Comparison of ENCODE assay signal across 18 mouse cellular contexts in genomic region chr1:128789567-128790335, GRCm38 (mm10).
A peak's percentile ranks its signal among the peaks of the same experiment; 100 is the strongest.
DNase-seq lines count a peak whose midpoint lies in the region; ATAC-seq lines count a peak whose summit lies in the region.
"Had no signal": no experiment of that assay in that cellular context is flagged by ENCODE, and none has a peak within 500 bp of the region (broad histone marks: within the 10 kb centered on the region; RNA-seq: fewer than 3 reads in every experiment).

No protein-coding gene starts in this region.

- H3K36me3 ChIP-seq in embryonic facial prominence, embryonic 14.5 days (ENCODE audit: control insufficient read depth, insufficient read depth, low read length), result no peaks in the 10 kb centered on the region
- no peaks in the 10 kb centered on the region for H3K36me3 ChIP-seq in embryonic facial prominence, embryonic 10.5 days (replicated peaks)
- H3K36me3 ChIP-seq in hindbrain, embryonic 15.5 days, result no peaks in the 10 kb centered on the region
- no peaks in the 10 kb centered on the region for H3K36me3 ChIP-seq in hindbrain, embryonic 11.5 days (ENCODE audit: control insufficient read depth, insufficient read depth, low read length)
- no peaks in the 10 kb centered on the region for H3K36me3 ChIP-seq in liver, embryonic 12.5 days
- H3K36me3 ChIP-seq: limb, embryonic 13.5 days; liver, embryonic 15.5 days had no signal

- H3K9ac ChIP-seq in embryonic facial prominence, embryonic 14.5 days (ENCODE audit: low read depth, low read length), result no peak overlapping the region
- no peak overlapping the region for H3K9ac ChIP-seq in hindbrain, embryonic 15.5 days
- no peak overlapping the region for H3K9ac ChIP-seq in hindbrain, embryonic 11.5 days (ENCODE audit: low read depth, low read length)
- no peak overlapping the region for H3K9ac ChIP-seq in liver, embryonic 12.5 days
- H3K9ac ChIP-seq: limb, embryonic 13.5 days; liver, embryonic 15.5 days had no signal

- 68% methylated on average over 3 of the region's 3 CpGs for WGBS in embryonic facial prominence, embryonic 14.5 days
- 71% methylated on average over 3 of the region's 3 CpGs for WGBS in embryonic facial prominence, embryonic 10.5 days
- WGBS in hindbrain, embryonic 15.5 days, result 53% methylated on average over 3 of the region's 3 CpGs
- WGBS in hindbrain, embryonic 11.5 days, result 61% methylated on average over 3 of the region's 3 CpGs
- WGBS in liver, embryonic 12.5 days (ENCODE audit: insufficient replicate concordance), result 52% methylated on average over 3 of the region's 3 CpGs

- peak; percentile 62 for DNase-seq in embryonic facial prominence, embryonic 14.5 days (ENCODE audit: low spot score)
- no peak for DNase-seq in embryonic facial prominence, embryonic 10.5 days (ENCODE audit: low spot score)
- no peak for DNase-seq in hindbrain, embryonic 11.5 days (ENCODE audit: low spot score)
- peak; percentile 58 for DNase-seq in Muller cell, postnatal 12 days (ENCODE audit: inconsistent ontology term)
- DNase-seq in induced T-regulatory cell, adult 2 months (ENCODE audit: low read depth), result peak; percentile 45
- DNase-seq: adrenal gland, adult 8-10 months; cerebellum, adult 11 months; heart, adult 18-20 months; kidney, adult 8-10 months; kidney, postnatal 25 days; lung, postnatal 10 days had no signal

- no peak overlapping the region for H3K27ac ChIP-seq in embryonic facial prominence, embryonic 14.5 days (replicated peaks; ENCODE audit: low read depth, low read length)
- no peak overlapping the region for H3K27ac ChIP-seq in embryonic facial prominence, embryonic 10.5 days (replicated peaks)
- H3K27ac ChIP-seq in hindbrain, embryonic 15.5 days (replicated peaks), result no peak overlapping the region
- no peak overlapping the region for H3K27ac ChIP-seq in hindbrain, embryonic 11.5 days (ENCODE audit: low read depth, low read length)
- H3K27ac ChIP-seq in liver, embryonic 12.5 days, result no peak overlapping the region
- H3K27ac ChIP-seq: limb, embryonic 13.5 days; liver, embryonic 15.5 days had no signal

- H3K4me3 ChIP-seq in embryonic facial prominence, embryonic 14.5 days (ENCODE audit: low read depth, low read length), result no peak overlapping the region
- no peak overlapping the region for H3K4me3 ChIP-seq in embryonic facial prominence, embryonic 10.5 days
- H3K4me3 ChIP-seq in hindbrain, embryonic 15.5 days, result no peak overlapping the region
- H3K4me3 ChIP-seq in hindbrain, embryonic 11.5 days (ENCODE audit: low read depth, low read length), result no peak overlapping the region
- no peak overlapping the region for H3K4me3 ChIP-seq in liver, embryonic 12.5 days
- H3K4me3 ChIP-seq: limb, embryonic 13.5 days; liver, embryonic 15.5 days; megakaryocyte, embryonic 14.5 days; myocyte had no signal

- no peaks in the 10 kb centered on the region for H3K9me3 ChIP-seq in embryonic facial prominence, embryonic 14.5 days (ENCODE audit: control insufficient read depth, low read length)
- H3K9me3 ChIP-seq in embryonic facial prominence, embryonic 10.5 days, result no peaks in the 10 kb centered on the region
- no peaks in the 10 kb centered on the region for H3K9me3 ChIP-seq in hindbrain, embryonic 15.5 days
- no peaks in the 10 kb centered on the region for H3K9me3 ChIP-seq in hindbrain, embryonic 11.5 days (ENCODE audit: control insufficient read depth, low read length)
- H3K9me3 ChIP-seq in liver, embryonic 12.5 days (replicated peaks), result no peaks in the 10 kb centered on the region
- H3K9me3 ChIP-seq: limb, embryonic 13.5 days; liver, embryonic 15.5 days had no signal

- peak; percentile 48; the same call in 1 of the 2 replicates for ATAC-seq in embryonic facial prominence, embryonic 14.5 days (ENCODE audit: low read depth)
- ATAC-seq in hindbrain, embryonic 15.5 days (ENCODE audit: low FRiP score, low read depth), result 0 out of 2 replicates have a peak, but pooled peaks have one; percentile 51
- no peak for ATAC-seq in hindbrain, embryonic 11.5 days (ENCODE audit: low FRiP score)
- ATAC-seq in liver, embryonic 12.5 days, result no peak
- no peak for ATAC-seq in frontal cortex, adult (ENCODE audit: low TSS enrichment)

- H3K27me3 ChIP-seq in embryonic facial prominence, embryonic 14.5 days (replicated peaks; ENCODE audit: control insufficient read depth, insufficient read depth, low read length), result no peaks in the 10 kb centered on the region
- no peaks in the 10 kb centered on the region for H3K27me3 ChIP-seq in embryonic facial prominence, embryonic 10.5 days (replicated peaks; ENCODE audit: low read depth, poor library complexity, severe bottlenecking)
- no peaks in the 10 kb centered on the region for H3K27me3 ChIP-seq in hindbrain, embryonic 15.5 days
- H3K27me3 ChIP-seq in hindbrain, embryonic 11.5 days (ENCODE audit: control insufficient read depth, insufficient read depth, low read length), result no peaks in the 10 kb centered on the region
- no peaks in the 10 kb centered on the region for H3K27me3 ChIP-seq in liver, embryonic 12.5 days (replicated peaks)
- H3K27me3 ChIP-seq: liver, embryonic 15.5 days had no signal

- no peaks in the 10 kb centered on the region for H3K4me1 ChIP-seq in embryonic facial prominence, embryonic 14.5 days (ENCODE audit: control insufficient read depth, insufficient read depth, low read length)
- no peaks in the 10 kb centered on the region for H3K4me1 ChIP-seq in embryonic facial prominence, embryonic 10.5 days
- H3K4me1 ChIP-seq in hindbrain, embryonic 15.5 days (replicated peaks), result no peaks in the 10 kb centered on the region
- no peaks in the 10 kb centered on the region for H3K4me1 ChIP-seq in hindbrain, embryonic 11.5 days (replicated peaks; ENCODE audit: control insufficient read depth, insufficient read depth, low read length)
- no peaks in the 10 kb centered on the region for H3K4me1 ChIP-seq in liver, embryonic 12.5 days
- H3K4me1 ChIP-seq: limb, embryonic 13.5 days; liver, embryonic 15.5 days had no signal

- H3K4me2 ChIP-seq in embryonic facial prominence, embryonic 14.5 days (ENCODE audit: low read depth, low read length), result no peak overlapping the region
- no peak overlapping the region for H3K4me2 ChIP-seq in hindbrain, embryonic 15.5 days
- no peak overlapping the region for H3K4me2 ChIP-seq in hindbrain, embryonic 11.5 days (replicated peaks; ENCODE audit: low read depth, low read length)
- no peak overlapping the region for H3K4me2 ChIP-seq in liver, embryonic 12.5 days
- H3K4me2 ChIP-seq: limb, embryonic 13.5 days; liver, embryonic 15.5 days had no signal

Comparison
In these comparisons a context has a peak if more than half of its experiments do, and no peak if none do; other contexts are left out.
1. ATAC-seq: peak in embryonic facial prominence, embryonic 14.5 days (single experiment) and hindbrain, embryonic 15.5 days (single experiment); none in hindbrain, embryonic 11.5 days (single experiment), liver, embryonic 12.5 days (single experiment) and frontal cortex, adult (single experiment).
2. DNase-seq: peak in embryonic facial prominence, embryonic 14.5 days (single experiment), Muller cell, postnatal 12 days (single experiment) and induced T-regulatory cell, adult 2 months (single experiment); none in embryonic facial prominence, embryonic 10.5 days (single experiment) and hindbrain, embryonic 11.5 days (single experiment).